Mouse (Mus musculus) hindbrain, embryonic 13.5 days (tissue): ENCODE results near the gene Lrmp. TPM values are rescaled to one million over a fixed set of nuclear protein-coding genes. Genes with fewer than 3 reads are reported as not detected.

Source experiments
- ATAC-seq: fragments of 200-750 bp; cut with Nextera tagmentation; 2 replicates; pipeline ENCODE4 v1.8.0; 2017; ENCODE audit warnings: moderate TSS enrichment; ENCODE audit not compliant: low FRiP score
- H3K27ac ChIP-seq: fragments of 300-500 bp; sonication (generic); 2 replicates; pipeline ENCODE4 v1.5.1; 2015; ENCODE audit warnings: inconsistent platforms, mild to moderate bottlenecking, moderate library complexity
- H3K27me3 ChIP-seq: fragments of 300-500 bp; sonication (generic); 2 replicates; pipeline ENCODE4 v1.6.1; 2015; ENCODE audit warnings: mild to moderate bottlenecking, inconsistent platforms
- H3K36me3 ChIP-seq: fragments of 300-500 bp; sonication (generic); 2 replicates; pipeline ENCODE4 v1.6.1; 2015; ENCODE audit warnings: mild to moderate bottlenecking, inconsistent platforms
- H3K4me1 ChIP-seq: fragments of 300-500 bp; sonication (generic); replicated peaks from 2 replicates; pipeline ENCODE4 v1.6.1; 2015; ENCODE audit warnings: inconsistent platforms
- H3K4me2 ChIP-seq: fragments of 300-500 bp; sonication (generic); 2 replicates; pipeline ENCODE4 v1.6.1; 2015; ENCODE audit warnings: inconsistent platforms, mild to moderate bottlenecking, moderate library complexity
- H3K4me3 ChIP-seq: fragments of 300-500 bp; sonication (generic); 2 replicates; pipeline ENCODE4 v1.5.1; 2015; ENCODE audit warnings: mild to moderate bottlenecking, inconsistent platforms
- H3K9ac ChIP-seq: fragments of 300-500 bp; sonication (generic); 2 replicates; pipeline ENCODE4 v1.6.1; 2015; ENCODE audit warnings: mild to moderate bottlenecking, inconsistent platforms
- H3K9me3 ChIP-seq: fragments of 300-500 bp; sonication (generic); 2 replicates; pipeline ENCODE4 v1.6.1; 2016; ENCODE audit warnings: inconsistent platforms
- WGBS: fragments of 180-500 bp; shearing (Covaris S2); methylation state at CpG from one replicate; pipeline ENCODE4 v1.1.7; 2015; 5-methylcytosine and 5-hydroxymethylcytosine counted together
- polyA plus RNA-seq: library from polyadenylated mRNA; unstranded; fragments of >200 nt; fragmentation: Nextera tagmentation; extraction: Ambion mirVana; gene quantifications from 2 replicates; pipeline ENCODE4 v1.2.1, GENCODE M21; 2015

Gene Lrmp
- polyA plus RNA-seq, 1 experiment from 2014 or later = 1.1 TPM

DNA sequence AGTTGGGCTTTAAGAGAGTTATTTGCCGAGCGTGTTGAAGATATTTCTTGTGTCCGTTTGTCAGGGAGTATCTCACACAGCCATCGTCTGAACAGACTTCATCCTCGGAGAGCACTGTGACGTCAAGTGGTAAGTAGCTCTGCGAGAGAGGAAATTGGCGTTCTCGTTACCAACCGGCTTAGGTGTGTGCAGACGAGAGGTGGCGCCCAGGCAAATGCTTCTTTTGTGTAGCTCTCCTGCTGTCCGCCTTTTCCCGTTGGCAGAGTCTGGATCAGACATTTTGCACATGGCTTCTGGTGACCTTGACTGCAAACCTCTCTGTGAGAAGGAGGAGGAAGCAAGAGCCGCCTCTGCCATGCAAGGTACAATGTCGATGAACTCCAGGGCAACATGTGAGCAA lies 32.3 kb downstream of the Lrmp start:
- ATAC-seq = no peak
- H3K36me3 ChIP-seq = no peaks in the 10 kb centered on the region
- no peaks in the 10 kb centered on the region for H3K27me3 ChIP-seq
- WGBS = 88% methylated on average over 16 of the region's 16 CpGs
- H3K4me2 ChIP-seq = no peak overlapping the region
- H3K4me1 ChIP-seq = 0 out of 2 replicates have a peak, but pooled peaks cover 14% of the 10 kb centered on the region
- no peak overlapping the region for H3K9ac ChIP-seq
- no peaks in the 10 kb centered on the region for H3K9me3 ChIP-seq
- H3K27ac ChIP-seq = no peak overlapping the region
- H3K4me3 ChIP-seq = no peak overlapping the region

- 35% methylated on average over 9 of the region's 9 CpGs for WGBS
- H3K36me3 ChIP-seq = no peaks in the 10 kb centered on the region
- no peak overlapping the region for H3K9ac ChIP-seq
- ATAC-seq = no peak
- H3K4me2 ChIP-seq = no peak overlapping the region
- no peak overlapping the region for H3K4me3 ChIP-seq
- H3K27me3 ChIP-seq = no peaks in the 10 kb centered on the region
- 0 out of 2 replicates have a peak, but pooled peaks cover 9% of the 10 kb centered on the region for H3K4me1 ChIP-seq
- H3K9me3 ChIP-seq = no peaks in the 10 kb centered on the region
- no peak overlapping the region for H3K27ac ChIP-seq
These were observed 33.6 kb downstream of the Lrmp start for GRCm38 (mm10) chr6:145149054-145149453.

DNA sequence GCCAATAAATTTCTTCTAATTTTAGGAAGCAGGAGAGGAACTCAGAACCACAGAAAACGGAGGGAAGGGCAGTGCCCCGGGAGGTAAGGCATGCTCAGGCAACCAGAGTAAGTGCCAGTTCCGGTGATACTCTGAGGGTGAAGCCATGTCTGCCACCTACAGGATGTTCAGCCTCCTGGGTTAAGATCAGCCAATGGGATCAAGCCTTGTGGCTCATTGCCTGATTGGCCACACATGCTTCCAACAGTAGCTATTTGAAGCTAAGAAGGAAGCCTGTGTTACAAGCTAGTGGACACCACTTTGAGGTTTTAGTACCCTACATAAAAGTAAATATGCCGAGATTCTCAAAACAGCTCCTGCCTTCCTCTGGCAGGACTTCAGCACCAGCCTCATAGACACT lies 43.2 kb downstream of the Lrmp start:
- H3K27me3 ChIP-seq = no peaks in the 10 kb centered on the region
- no peak for ATAC-seq
- H3K4me3 ChIP-seq = no peak overlapping the region
- H3K4me1 ChIP-seq = no peaks in the 10 kb centered on the region
- H3K9me3 ChIP-seq = no peaks in the 10 kb centered on the region
- H3K36me3 ChIP-seq = no peaks in the 10 kb centered on the region
- no peak overlapping the region for H3K9ac ChIP-seq
- no peak overlapping the region for H3K4me2 ChIP-seq
- H3K27ac ChIP-seq = no peak overlapping the region
- WGBS = 85% methylated on average over 4 of the region's 4 CpGs

GRCm38 (mm10) chr6:145160581-145160980 lies 45.1 kb downstream of the Lrmp start:
- WGBS = 76% methylated on average over 5 of the region's 5 CpGs
- no peak overlapping the region for H3K4me2 ChIP-seq
- no peak for ATAC-seq

DNA sequence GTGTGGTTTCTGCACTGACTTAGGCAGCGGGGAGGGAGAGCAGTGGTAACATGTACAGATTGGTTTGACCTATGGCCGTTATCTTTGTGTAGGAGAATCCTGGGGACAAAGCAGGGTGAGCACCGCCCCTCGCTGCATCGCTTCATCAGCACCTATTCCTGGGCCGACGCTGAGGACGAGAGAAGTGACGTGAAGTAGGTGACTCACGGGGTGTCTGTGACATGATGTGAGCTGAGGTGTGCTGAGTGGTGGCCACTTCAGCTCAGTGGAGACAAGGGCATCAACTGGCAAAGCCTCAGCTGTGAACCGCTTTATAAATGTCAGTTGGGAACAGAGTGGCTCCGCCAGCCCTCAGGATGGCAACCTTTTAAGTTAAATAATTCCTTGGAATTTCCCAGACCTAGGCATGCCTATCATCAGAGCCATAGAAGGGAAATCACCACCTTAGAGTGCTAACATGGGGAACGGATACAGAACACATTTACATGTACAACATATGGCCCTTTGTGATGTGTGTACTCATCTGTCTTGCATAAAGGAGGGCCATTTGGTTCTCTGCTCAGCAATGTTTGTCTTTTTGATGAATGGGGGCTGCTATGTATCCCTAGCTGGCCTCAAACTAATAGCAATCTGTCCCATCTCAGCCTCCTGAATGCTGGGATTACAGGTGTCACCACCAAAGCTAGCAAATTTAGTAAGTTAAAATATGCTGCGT lies 56.6 kb downstream of the Lrmp start:
- no peak overlapping the region for H3K27ac ChIP-seq
- no peak overlapping the region for H3K4me2 ChIP-seq
- ATAC-seq = no peak
- peaks cover 19% of the 10 kb centered on the region for H3K4me1 ChIP-seq
- no peak overlapping the region for H3K4me3 ChIP-seq
- no peaks in the 10 kb centered on the region for H3K9me3 ChIP-seq
- WGBS = 76% methylated on average over 14 of the region's 14 CpGs
- H3K36me3 ChIP-seq = no peaks in the 10 kb centered on the region
- peaks cover 27% of the 10 kb centered on the region for H3K27me3 ChIP-seq
- no peak overlapping the region for H3K9ac ChIP-seq

More at GRCm38 (mm10) chr6:145160581-145160980, 45.1 kb downstream of the Lrmp start:
- Histone ChIP-seq H3K9ac (no peak overlapping the region), H3K36me3 (no peaks in the 10 kb centered on the region), H3K4me3 (no peak overlapping the region), H3K27me3 (no peaks in the 10 kb centered on the region), H3K4me1 (no peaks in the 10 kb centered on the region), H3K27ac (no peak overlapping the region), H3K9me3 (peaks cover 10% of the 10 kb centered on the region)

GRCm38 (mm10) chr6:145173781-145174191 lies 58.3 kb downstream of the Lrmp start:
- 3% methylated on average over 11 of the region's 11 CpGs for WGBS
- H3K4me2 ChIP-seq = peak overlapping the region; percentile 23; the same call in 1 of the 2 replicates
- no peak overlapping the region for H3K9ac ChIP-seq
- no peaks in the 10 kb centered on the region for H3K9me3 ChIP-seq
- no peak overlapping the region for H3K4me3 ChIP-seq
- no peaks in the 10 kb centered on the region for H3K36me3 ChIP-seq
- peaks cover 30% of the 10 kb centered on the region for H3K27me3 ChIP-seq
- ATAC-seq = peak; percentile 57; the same call in 1 of the 2 replicates
- H3K27ac ChIP-seq = no peak overlapping the region
- peaks cover 19% of the 10 kb centered on the region for H3K4me1 ChIP-seq

GRCm38 (mm10) chr6:145175571-145175981 lies 60.1 kb downstream of the Lrmp start:
- no peak for ATAC-seq
- Histone ChIP-seq H3K27me3 (peaks cover 30% of the 10 kb centered on the region), H3K9me3 (no peaks in the 10 kb centered on the region), H3K4me2 (no peak overlapping the region), H3K36me3 (no peaks in the 10 kb centered on the region), H3K9ac (no peak overlapping the region), H3K27ac (no peak overlapping the region), H3K4me1 (peaks cover 19% of the 10 kb centered on the region), H3K4me3 (no peak overlapping the region)
- WGBS = 37% methylated on average over 9 of the region's 9 CpGs

GRCm38 (mm10) chr6:145176474-145176873 lies 61.0 kb downstream of the Lrmp start:
- Histone ChIP-seq H3K4me2 (no peak overlapping the region), H3K4me3 (no peak overlapping the region), H3K27me3 (peaks cover 30% of the 10 kb centered on the region), H3K27ac (no peak overlapping the region), H3K9me3 (no peaks in the 10 kb centered on the region), H3K36me3 (no peaks in the 10 kb centered on the region), H3K4me1 (peaks cover 19% of the 10 kb centered on the region), H3K9ac (no peak overlapping the region)
- WGBS = 54% methylated on average over 10 of the region's 10 CpGs
- no peak for ATAC-seq

- 22% methylated on average over 6 of the region's 6 CpGs for WGBS
- H3K27ac ChIP-seq = no peak overlapping the region
- no peak for ATAC-seq
- peaks cover 23% of the 10 kb centered on the region for H3K27me3 ChIP-seq
- H3K4me2 ChIP-seq = no peak overlapping the region
- no peak overlapping the region for H3K9ac ChIP-seq
- peaks cover under 1% of the 10 kb centered on the region for H3K4me1 ChIP-seq
- H3K4me3 ChIP-seq = no peak overlapping the region
- no peaks in the 10 kb centered on the region for H3K9me3 ChIP-seq
- no peaks in the 10 kb centered on the region for H3K36me3 ChIP-seq
These were observed 64.2 kb downstream of the Lrmp start for GRCm38 (mm10) chr6:145179665-145180064.

GRCm38 (mm10) chr6:145182044-145182443 lies 66.6 kb downstream of the Lrmp start:
- peaks cover 3% of the 10 kb centered on the region; the same call in 1 of the 2 replicates for H3K27me3 ChIP-seq
- no peak overlapping the region for H3K4me2 ChIP-seq
- H3K9me3 ChIP-seq = no peaks in the 10 kb centered on the region
- no peak overlapping the region for H3K4me3 ChIP-seq
- 81% methylated on average over 8 of the region's 8 CpGs for WGBS
- no peaks in the 10 kb centered on the region for H3K36me3 ChIP-seq
- no peak for ATAC-seq
- no peak overlapping the region for H3K9ac ChIP-seq
- H3K27ac ChIP-seq = no peak overlapping the region
- H3K4me1 ChIP-seq = no peaks in the 10 kb centered on the region

- Histone ChIP-seq H3K9ac (no peak overlapping the region), H3K36me3 (no peaks in the 10 kb centered on the region), H3K9me3 (no peaks in the 10 kb centered on the region), H3K4me1 (no peaks in the 10 kb centered on the region), H3K27me3 (no peaks in the 10 kb centered on the region), H3K4me2 (no peak overlapping the region), H3K27ac (no peak overlapping the region), H3K4me3 (no peak overlapping the region)
- WGBS = 94% methylated on average over 1 of the region's 1 CpGs
- ATAC-seq = no peak
These were observed 70.6 kb downstream of the Lrmp start for GRCm38 (mm10) chr6:145186096-145186495.

GRCm38 (mm10) chr6:145187093-145188088 lies 71.9 kb downstream of the Lrmp start:
- Histone ChIP-seq H3K9ac (no peak overlapping the region), H3K4me1 (no peaks in the 10 kb centered on the region), H3K27me3 (no peaks in the 10 kb centered on the region), H3K4me2 (peak overlapping the region; percentile 42), H3K27ac (peak overlapping the region; percentile 56; the same call in 1 of the 2 replicates), H3K9me3 (no peaks in the 10 kb centered on the region), H3K4me3 (peak overlapping the region; percentile 23), H3K36me3 (no peaks in the 10 kb centered on the region)
- ATAC-seq = peak; percentile 73
- 59% methylated on average over 27 of the region's 27 CpGs for WGBS
